Mouse (Mus musculus): ENCODE data around the gene Igf1. TPM values are rescaled to one million over a fixed set of nuclear protein-coding genes. Genes with fewer than 3 reads are reported as not detected.

The Igf1 gene
- polyA plus RNA-seq, 1 experiment, result 12.0 TPM

DNA sequence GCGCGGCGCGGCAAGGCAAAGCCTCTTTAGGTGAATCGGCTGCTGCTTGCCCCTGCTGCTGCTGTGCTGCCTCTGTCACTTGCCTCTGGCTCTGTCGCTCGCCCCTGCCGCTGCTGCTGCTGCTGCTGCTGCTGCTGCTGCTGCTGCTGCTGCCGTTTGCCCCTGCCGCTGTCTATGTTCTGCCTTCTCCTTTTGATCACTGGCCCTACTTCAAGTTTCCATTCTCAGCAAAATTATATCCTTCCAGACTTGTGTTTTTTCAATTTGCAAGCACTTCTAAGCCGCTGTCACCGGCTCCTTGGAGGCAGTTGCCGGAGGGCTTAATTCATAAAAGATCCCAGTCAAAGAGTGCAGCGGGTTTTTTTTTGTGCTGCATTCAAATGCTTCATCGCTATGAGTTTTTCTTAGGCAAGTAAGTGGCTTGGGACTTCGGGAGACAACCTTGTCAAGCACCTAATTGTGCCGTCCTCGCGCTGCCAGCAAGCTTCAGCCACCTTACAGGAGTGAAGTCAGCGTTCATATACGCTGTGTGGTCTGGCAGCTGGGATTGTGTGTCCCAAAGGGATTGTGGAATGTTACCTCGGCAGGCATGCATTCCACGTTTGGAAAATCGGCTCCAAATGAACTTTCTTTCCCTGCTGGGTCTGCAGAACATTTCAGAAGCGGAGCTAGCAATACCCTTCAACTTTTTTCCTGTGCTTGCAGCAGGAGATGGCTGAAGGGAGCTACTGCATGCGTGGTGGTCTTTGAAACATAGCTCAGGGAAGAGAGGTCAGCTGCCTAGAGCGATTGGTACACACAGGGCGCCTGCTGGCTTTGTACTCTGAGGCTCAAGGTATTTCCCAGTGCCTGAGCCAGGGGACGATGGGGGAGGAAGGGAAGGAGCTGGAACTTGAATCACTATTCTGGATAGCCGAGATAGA is 2.4 kb downstream of the Igf1 start:
- no peak for DNase-seq (ENCODE audit: extremely low spot score in 1 of 2, low spot score in 1 of 2)

DNA sequence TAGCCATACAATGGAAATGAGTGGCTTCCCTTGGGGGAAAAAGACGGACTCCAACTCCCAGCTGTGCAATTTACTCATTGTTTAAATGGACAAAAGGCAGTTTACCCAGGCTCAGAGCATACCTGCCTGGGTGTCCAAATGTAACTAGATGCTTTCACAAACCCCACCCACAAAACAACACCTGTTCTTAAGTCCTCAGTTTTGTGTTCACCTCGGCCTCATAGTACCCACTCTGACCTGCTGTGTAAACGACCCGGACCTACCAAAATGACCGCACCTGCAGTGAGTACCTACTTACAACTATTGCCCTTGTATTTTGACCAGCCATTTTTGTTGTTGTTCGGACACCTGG is 3.0 kb downstream of the Igf1 start:
- DNase-seq (ENCODE audit: extremely low spot score in 1 of 2, low spot score in 1 of 2), result no peak

DNA sequence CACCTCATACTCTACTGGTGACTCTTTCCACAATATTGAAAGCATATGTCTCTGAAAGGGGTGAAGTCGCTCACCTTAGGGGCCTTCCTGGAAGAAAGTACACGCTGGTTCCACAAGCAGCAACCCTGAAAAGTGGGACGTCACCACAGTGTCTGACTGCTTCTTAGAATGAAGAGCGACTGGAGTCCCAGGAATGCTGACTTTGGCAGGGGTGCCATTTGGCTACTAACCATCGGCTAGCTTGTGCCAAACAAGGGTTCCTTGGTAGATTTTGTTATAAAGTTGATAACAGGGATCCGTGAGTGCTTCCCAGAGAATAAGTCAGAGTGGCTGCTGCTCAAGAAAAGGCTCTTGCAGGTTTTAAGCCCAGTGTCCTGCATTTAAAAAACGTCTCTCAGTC is 4.8 kb downstream of the Igf1 start:
- no peak for DNase-seq (ENCODE audit: extremely low spot score in 1 of 2, low spot score in 1 of 2)

DNA sequence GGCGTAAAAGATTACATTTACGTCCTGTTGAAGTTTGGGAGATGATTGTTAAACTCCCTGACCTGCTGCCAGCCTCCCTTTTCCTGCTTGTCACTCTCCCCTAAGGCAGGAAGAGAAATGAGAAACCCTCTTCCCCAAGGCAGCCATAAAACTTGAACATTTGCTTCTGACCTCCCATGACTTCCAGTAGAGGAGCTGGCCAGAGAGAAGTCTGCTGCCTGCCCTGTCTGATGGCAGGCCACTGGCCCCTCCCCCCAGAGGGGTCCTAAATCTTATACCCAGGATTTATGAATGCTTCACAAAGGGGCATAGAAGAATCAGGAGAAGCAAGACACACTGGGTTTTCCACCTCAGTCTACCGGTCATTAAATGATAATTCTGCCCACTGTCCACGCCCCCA is 5.3 kb downstream of the Igf1 start:
- DNase-seq (ENCODE audit: extremely low spot score in 1 of 2, low spot score in 1 of 2), result no peak

DNA sequence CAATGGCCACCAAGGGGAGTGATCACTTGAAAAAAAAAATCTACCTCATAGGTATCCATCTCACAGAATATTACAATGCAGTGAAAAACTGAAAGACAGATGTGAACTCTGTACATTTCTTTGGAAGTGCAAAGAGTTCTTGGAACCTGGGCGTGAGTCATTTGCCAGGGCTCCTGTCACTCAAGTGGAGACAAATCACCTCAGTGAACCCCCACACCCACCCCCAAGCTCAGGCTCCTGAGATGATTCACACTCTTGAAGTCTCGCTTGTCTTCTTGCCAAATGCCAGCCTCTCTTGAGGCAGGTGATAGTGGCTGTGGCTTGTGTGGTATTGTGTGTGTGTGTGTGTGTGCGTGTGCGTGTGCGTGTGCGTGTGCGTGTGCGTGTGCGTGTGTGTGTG is 7.6 kb downstream of the Igf1 start:
- no peak for DNase-seq (ENCODE audit: extremely low spot score in 1 of 2, low spot score in 1 of 2)

DNA sequence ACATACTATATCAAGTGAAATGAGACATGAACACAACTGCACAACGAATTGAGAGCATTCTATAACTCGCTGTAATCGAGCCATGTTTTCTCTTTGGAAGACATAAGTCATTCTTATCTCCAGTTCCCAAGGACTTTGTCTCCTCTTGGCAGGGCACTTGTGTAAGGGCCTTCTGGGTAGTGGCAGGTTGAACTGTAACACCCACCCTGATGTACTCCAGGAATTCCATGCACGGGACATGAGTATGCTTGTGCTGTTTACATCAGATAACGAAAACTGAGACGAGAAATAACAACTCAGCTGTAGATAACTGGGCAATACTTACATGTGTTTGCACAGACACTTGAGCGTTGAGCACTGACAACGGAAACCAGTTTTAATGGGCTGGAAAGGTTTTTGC is 8.4 kb downstream of the Igf1 start:
- DNase-seq (ENCODE audit: extremely low spot score in 1 of 2, low spot score in 1 of 2), result no peak

DNA sequence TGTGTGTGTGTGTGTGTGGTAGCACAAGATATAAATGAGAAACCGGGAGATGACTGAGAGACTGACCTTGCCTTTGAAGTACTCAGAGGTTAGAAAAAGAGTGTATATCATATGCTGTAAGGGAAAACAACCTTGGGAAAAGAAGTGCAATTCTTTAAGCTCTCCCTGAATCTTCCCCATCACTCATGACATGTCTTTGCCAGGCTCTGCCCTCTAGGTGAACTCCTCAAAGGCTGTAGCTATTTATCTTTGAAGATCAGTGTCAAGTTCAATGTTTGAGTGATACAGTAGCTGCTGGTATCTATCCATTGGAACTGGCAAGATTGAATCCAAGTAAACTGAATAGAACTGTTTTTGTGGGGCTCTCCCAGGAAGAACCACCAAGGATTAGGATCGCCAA is 9.2 kb downstream of the Igf1 start:
- DNase-seq (ENCODE audit: extremely low spot score in 1 of 2, low spot score in 1 of 2), result no peak

DNA sequence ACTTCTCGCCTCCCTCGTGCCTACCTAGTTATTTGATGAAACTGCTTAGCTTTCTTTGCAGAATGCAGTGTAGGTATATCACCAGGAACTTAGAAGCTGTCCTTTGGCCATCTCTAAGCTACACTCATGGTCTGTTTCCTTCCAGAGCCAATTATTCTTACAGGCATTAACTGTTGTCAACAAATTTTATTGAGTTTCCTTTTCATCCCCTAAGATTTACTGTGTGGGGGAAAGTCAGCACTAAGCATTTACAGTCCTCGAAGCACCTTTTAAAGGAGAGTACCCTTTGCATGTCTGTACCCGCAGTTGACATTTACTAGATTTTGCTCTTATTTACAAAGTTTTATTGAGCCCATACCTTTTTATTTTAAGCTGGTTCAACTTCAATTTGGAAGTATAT is 9.6 kb downstream of the Igf1 start:
- no peak for DNase-seq (ENCODE audit: extremely low spot score in 1 of 2, low spot score in 1 of 2)

DNA sequence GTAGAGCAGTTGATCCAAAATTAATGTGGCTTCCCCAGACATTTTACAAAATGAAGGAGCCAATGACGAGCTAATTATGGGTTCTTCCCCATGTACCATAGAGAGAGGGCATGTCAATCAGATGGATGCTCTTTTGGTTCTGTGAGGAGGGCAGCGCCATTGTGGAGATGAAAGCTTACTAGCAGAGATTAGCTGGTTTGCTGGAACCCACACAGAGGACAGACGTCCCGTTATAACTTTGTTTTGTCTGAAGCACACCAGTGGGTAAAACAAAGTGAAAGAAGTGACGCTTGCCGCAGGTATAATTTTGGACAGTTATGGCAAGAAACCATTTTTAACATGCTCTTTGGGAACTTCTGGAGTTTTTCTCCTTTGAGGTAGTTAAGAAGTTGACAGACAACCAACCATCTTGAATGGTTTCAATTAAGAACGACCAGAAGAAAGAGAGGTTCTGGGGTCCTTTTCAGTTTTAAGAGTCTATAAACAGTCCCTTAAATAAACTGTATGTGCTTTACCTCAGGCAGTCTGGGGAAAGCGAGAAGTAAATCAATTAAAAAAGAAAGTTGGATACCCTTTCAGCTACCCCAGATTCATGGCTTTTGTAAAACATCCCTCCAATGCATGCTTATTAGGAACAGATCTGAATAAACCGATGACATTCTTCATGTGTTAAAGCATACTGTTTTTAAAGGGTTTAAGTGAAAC is 10.4 kb downstream of the Igf1 start:
- no peak for DNase-seq (ENCODE audit: extremely low spot score in 1 of 2, low spot score in 1 of 2)

DNA sequence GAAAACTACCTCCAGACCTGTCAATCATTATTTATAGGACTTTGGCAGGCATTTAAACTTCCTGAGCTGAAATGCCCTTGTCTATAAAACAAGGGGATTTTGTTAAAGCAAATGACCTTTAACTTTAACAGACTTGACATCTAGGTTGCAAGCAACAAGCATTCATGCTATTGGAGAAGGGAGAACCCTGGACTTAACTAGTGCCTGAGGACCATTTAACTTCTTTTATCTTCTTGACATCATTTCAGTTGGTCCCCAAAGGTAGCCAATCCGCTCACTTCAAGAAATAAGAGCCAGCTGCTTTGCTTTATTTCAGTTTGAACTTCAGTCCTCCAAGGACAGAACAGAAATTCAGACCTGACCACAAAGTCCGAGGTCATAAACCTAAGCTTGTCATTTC is 11.1 kb downstream of the Igf1 start:
- DNase-seq (ENCODE audit: extremely low spot score in 1 of 2, low spot score in 1 of 2), result no peak

DNA sequence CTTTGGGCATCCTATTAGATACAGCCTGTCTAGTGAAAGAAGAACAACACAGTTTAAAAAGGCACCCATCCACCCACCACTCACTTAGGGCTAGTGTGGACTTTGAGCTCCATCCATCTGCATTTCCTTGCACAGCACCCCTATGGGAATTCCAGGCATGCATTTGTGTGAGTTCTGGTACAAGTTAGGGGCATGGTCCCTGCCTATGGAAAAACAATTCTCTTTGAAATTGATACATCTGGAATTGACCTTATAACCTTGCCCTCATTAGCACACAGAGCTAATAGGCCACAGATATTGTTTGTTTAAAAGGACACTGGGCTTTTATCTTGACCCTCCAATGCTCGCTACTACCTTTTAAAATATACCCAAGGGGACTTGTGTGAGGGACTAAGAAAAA is 11.6 kb downstream of the Igf1 start:
- DNase-seq (ENCODE audit: extremely low spot score in 1 of 2, low spot score in 1 of 2), result no peak

DNA sequence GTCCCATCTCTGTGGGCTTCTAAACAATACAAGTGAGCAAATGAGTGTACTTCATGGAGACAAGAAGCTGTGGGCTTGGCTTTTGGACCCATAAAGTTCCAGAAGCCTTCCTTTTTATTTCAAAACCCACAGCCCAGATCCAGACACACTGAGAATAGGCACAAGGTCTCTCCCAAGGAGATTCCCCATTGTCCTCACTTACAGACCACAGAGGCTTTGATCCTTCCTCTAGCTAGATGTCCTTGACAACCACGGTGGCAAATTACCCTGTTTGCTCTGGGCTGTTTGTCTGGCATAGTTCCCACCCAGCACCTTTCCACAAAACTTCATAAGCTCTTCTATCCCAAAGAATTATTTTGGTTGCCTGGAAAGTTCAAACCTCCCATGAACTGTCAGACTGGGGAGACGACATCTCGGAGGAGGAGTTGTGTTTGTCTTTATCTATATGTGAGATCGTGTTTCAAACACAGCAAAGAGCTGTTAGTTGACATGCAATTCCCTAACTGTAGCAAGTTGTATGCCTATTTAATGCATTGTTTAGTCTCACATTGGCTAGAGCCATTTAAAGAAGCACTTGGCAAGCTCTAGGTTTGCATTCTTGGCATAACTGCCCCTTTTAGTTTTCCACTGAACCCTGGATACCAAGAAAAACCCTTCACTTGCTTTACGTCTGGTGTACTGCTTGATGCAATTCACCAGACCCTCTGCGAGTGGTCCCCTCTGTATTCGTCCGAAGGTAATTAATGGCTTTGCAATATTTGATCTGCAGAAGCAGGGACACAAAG is 14.0 kb downstream of the Igf1 start:
- no peak for DNase-seq (ENCODE audit: extremely low spot score in 1 of 2, low spot score in 1 of 2)

DNA sequence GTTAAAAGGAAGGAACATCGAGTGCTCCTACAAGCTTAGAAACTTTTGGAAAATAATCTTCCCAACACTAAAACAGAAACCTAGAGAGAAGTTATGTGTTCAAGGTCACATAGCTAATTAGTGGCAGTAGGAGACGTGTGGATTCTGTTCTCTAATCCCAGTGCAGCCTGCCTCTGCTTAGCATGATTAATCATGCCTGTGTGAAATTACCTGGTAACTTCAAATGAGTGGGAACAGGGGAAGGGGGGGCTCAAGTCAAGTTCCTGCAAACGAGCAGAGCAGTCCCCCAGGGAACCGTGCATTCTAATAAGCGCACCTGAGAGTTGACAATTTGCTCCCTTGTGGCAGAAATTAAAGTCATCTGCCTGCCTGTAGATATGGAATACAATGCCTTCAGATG is 14.8 kb downstream of the Igf1 start:
- DNase-seq (ENCODE audit: extremely low spot score in 1 of 2, low spot score in 1 of 2), result no peak

DNA sequence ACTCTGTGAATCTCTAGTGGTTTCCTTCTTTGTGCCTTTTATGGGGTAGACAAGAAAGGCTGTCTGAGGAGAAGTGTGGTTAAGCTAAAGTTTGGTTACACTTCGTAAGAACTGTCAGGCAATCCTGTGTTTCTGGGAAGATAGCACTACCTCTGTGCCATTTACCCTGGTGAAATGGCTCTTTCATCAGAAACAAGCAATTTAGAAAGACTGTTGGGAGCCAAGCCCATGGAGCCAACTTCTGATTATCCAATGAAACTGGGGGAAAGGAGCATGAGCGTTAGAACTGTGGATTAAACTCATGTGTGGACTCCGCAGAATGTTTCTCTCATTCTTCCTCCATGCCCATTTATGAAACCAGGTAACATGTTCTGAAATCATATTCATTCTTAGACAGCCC is 15.5 kb downstream of the Igf1 start:
- DNase-seq (ENCODE audit: extremely low spot score in 1 of 2, low spot score in 1 of 2), result no peak

DNA sequence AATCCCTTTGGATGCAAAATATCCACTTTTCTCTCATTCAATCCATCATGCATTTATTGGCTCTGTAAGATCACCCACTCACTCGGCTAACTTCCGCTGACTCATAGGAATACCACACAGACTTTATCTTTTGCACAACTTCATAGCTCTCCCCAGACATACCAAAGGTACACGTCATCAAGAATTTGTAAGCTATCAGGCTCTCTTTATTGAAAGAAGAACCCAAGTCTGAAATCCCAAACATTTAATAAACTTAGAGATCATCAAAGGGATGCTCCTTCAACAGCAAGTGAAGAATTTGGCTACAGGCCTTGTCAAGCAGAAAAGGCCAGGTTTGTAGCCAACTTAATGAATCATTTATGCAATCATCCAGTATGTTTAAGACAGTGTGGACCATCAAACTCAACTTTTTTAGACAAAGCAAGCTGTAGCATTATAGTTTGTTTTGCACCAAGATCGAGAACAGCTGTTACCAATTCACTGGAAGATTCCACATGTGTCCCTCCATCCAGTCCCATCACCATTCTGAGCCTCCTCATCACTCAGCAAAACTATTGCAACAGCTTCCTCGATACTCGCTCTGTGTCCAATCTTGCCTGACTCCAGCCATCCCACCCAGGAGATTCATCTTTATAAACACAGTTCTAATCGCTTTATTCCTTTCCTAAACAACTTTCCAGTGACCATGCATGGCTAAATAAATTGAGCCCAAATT is 22.2 kb downstream of the Igf1 start:
- no peak for DNase-seq (ENCODE audit: extremely low spot score in 1 of 2, low spot score in 1 of 2)

DNA sequence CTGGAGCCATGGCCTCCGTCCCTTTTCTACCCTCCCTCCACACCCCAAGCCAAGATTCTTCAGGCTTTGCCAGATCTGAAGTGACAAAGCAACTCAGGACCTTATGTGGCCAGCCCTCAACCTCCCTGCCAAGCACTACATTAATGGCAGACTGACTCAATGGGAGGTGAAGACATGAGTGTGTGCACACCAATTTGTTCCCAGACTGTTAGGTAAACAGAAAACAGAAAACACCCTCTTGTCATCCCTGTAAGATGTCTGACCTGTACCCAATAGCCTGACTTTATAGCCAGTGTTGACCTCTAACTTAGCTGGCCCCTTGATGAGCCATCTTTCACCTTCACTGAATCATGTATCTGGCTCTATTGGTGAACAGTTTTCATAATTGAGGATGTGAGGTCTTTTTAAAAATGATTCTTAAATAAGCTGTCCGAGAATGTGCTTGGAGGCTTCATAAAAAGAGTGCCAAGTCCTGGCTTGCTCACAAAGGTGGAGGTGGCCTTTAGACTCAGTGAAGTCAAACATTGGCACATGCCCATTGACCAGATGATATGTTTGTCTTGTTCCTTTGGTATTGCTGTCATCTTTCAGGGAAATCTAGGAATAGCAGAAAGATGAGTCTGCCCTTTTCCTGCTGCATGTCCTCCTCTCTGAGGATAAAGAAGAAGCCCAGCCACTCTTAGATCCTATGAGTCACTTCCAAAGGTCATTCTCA is 27.4 kb downstream of the Igf1 start:
- DNase-seq (ENCODE audit: extremely low spot score in 1 of 2, low spot score in 1 of 2), result no peak

DNA sequence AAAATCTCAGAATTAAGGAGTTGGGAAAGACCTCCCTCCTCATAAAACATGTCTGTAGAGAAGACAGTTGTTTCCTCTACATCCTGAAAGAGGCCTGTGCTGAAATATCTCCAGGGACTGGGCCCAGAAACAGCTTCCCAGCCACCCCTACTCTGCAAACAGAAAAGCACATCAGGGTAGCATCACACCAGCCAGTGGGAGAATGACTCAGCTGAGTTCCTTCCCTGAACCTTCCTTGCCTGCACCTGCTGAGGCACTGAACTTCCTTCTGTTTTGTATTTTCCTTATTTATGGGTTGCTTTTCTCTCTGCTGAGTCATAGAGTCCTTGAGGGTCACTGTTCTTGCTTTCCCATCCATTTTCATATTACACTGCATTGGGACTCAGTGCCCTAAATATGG is 31.8 kb downstream of the Igf1 start:
- DNase-seq (ENCODE audit: extremely low spot score in 1 of 2, low spot score in 1 of 2), result no peak

DNA sequence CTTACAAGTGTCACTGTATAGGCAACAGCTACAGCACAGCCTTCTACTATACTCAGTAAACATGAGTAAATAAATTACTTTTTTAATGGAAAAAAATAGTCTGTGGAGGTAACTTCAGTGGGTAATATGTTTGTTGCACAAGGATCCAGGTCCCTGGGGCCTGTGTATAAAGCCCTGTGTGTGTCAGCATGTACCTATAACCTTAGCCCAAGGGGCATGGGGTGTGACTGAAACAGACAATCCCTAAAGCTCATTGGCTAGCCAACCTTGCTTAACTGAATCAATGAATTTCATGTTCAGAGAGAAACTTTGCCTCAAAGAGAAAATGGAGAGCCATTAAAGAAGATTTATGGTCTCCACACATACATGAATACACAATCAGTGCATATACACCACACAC is 34.2 kb downstream of the Igf1 start:
- no peak for DNase-seq (ENCODE audit: extremely low spot score in 1 of 2, low spot score in 1 of 2)

DNA sequence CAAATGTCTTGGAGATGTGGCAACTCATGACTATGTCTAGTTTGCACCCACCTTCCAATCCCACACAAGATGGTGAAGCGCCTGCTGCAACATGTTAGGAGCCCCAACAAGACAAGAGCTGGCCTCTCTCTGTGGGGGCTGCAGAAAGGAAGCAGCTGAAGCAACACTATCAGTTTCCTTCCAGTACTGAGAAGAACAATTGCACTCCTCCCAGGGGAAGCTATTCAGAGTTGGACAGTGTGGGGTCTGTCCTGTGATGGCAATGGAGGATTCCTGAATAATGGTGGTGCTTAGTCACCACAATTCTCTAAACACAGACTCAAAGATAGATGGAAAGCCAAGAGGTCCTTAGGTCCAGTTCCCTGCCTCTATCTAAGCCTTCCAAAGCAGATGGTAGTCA is 35.2 kb downstream of the Igf1 start:
- no peak for DNase-seq (ENCODE audit: extremely low spot score in 1 of 2, low spot score in 1 of 2)

DNA sequence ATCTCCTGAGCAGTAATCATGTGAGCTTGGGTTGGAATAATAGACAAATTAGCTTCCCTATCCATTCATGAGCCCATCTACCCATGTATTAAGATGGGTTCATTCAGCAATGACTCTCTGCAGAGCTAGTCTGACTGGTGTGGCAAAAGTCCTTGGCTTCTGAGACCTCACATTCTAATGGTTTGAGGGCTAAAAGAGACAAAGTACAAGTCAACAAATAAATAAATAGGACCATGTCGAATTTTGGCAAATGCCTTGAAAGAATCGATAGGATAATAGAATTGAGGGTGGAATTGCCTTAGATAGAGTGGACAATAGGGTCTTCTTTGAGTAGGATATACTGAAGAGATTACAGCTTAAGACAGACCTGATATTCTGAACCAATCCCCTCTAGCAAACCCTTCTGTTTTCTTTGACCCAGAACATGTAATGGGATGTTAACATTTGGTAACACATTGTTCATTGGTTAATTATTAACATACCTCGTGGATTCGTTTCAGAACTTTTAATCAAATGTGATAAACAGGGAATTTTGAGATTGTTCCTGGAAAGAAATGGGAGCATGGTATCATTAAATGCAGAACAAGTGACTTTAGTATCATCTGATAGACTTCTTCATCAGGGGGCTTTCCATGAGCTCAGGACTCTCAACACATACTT is 36.5 kb downstream of the Igf1 start:
- DNase-seq (ENCODE audit: extremely low spot score in 1 of 2, low spot score in 1 of 2), result no peak

All from frontal cortex, adult 2 months (tissue).